ENCODE assay signal across 16 mouse cellular contexts in the genomic region with DNA sequence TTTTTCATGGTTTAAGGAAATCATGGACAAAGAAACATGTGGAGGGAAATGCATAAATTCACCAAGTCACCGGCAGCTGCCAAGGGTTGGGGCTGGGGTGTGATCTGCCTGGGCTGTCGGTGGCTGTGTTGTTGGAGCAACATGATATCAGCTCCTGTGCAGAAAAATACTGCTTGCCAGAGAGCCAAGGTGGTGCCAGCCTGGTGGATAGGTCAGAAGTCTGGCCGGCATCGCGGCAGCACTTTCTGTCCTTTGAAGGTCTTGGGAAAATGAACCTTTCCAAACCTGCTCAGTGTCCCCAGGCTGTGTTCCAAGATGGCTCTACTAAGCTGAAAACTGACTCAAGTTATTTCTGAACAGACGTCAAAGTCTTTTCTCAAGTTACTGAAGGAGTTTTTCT. TPM values are rescaled to one million over a fixed set of nuclear protein-coding genes. Genes with fewer than 3 reads are reported as not detected.
DNase-seq lines count a peak whose midpoint lies in the region; ATAC-seq lines count a peak whose summit lies in the region.
"Had no signal": no experiment of that assay in that cellular context is flagged by ENCODE, and none has a peak within 500 bp of the region (broad histone marks: within the 10 kb centered on the region; RNA-seq: fewer than 3 reads in every experiment).

No protein-coding gene starts in this region.

- intact Hi-C loops in heart, postnatal 10 days (cut with DNase I): loop anchor here (5.0 kb wide), 1 partner anchor 48 kb away; no protein-coding TSS in a partner anchor

- H3K36me3 ChIP-seq in limb, embryonic 13.5 days: peaks cover 11% of the 10 kb centered on the region
- H3K36me3 ChIP-seq in limb, embryonic 10.5 days: peaks cover 25% of the 10 kb centered on the region

- H3K4me1 ChIP-seq in limb, embryonic 13.5 days: peaks cover 9% of the 10 kb centered on the region
- H3K4me1 ChIP-seq in limb, embryonic 10.5 days: peaks cover 11% of the 10 kb centered on the region
- H3K4me1 ChIP-seq: heart, embryonic 13.5 days had no signal

- WGBS in limb, embryonic 13.5 days: 77% methylated on average over 6 of the region's 6 CpGs
- 88% methylated on average over 6 of the region's 6 CpGs for WGBS in limb, embryonic 10.5 days

- no peak for ATAC-seq in limb, embryonic 13.5 days (ENCODE audit: low FRiP score, low read depth)
- ATAC-seq: forebrain, postnatal 0 days; hindbrain, embryonic 16.5 days had no signal

- H3K9ac ChIP-seq in limb, embryonic 13.5 days: no peak overlapping the region
- H3K9ac ChIP-seq: forebrain, postnatal 0 days; heart, embryonic 13.5 days; limb, embryonic 12.5 days had no signal

- no peaks in the 10 kb centered on the region for H3K27me3 ChIP-seq in limb, embryonic 13.5 days
- H3K27me3 ChIP-seq in limb, embryonic 10.5 days (ENCODE audit: low read depth, poor library complexity, severe bottlenecking): no peaks in the 10 kb centered on the region
- H3K27me3 ChIP-seq: heart, embryonic 13.5 days; limb, embryonic 12.5 days had no signal

- no peak overlapping the region for H3K4me2 ChIP-seq in limb, embryonic 13.5 days (replicated peaks)
- H3K4me2 ChIP-seq: heart, embryonic 13.5 days; limb, embryonic 12.5 days had no signal

- DNase-seq in cerebellum, postnatal 14 days: peak; percentile 24 to 52
- DNase-seq in cerebellum, adult 11-12 months: no peak
- no peak for DNase-seq in limb, embryonic 10.5 days (ENCODE audit: low spot score)
- DNase-seq in brain, adult 2 months (ENCODE audit: low read depth, low spot score): peak; percentile 41
- DNase-seq in heart, postnatal 10 days: peak; percentile 17 to 18
- DNase-seq in ovary, postnatal 10 days (ENCODE audit: low spot score): no peak
- no peak for DNase-seq in spleen, postnatal 4 days (ENCODE audit: low spot score in 2 of 2)
- DNase-seq: B cell, adult 2 months; forebrain, postnatal 0 days; kidney, adult 18-20 months; lung, adult 18-20 months; right cerebral cortex, postnatal 14 days had no signal

- peak overlapping the region; percentile 52; the same call in 1 of the 2 replicates for H3K27ac ChIP-seq in limb, embryonic 13.5 days
- H3K27ac ChIP-seq in limb, embryonic 10.5 days: no peak overlapping the region
- H3K27ac ChIP-seq: heart, embryonic 13.5 days; limb, embryonic 12.5 days had no signal

- H3K4me3 ChIP-seq in limb, embryonic 13.5 days: no peak overlapping the region
- H3K4me3 ChIP-seq in limb, embryonic 10.5 days: no peak overlapping the region
- H3K4me3 ChIP-seq: heart, embryonic 13.5 days; limb, embryonic 12.5 days had no signal

- no peaks in the 10 kb centered on the region for H3K9me3 ChIP-seq in limb, embryonic 13.5 days
- H3K9me3 ChIP-seq in limb, embryonic 10.5 days (replicated peaks): no peaks in the 10 kb centered on the region
- H3K9me3 ChIP-seq: heart, embryonic 13.5 days; limb, embryonic 12.5 days had no signal

RNA-seq across cellular contexts. Expression of a gene that starts 44.2 kb away (rescaled TPM):
- polyA plus RNA-seq in limb, embryonic 13.5 days (2015; fragmentation: Nextera tagmentation; extraction: Ambion mirVana): 0.23 TPM in 1 of 2 replicates, not detected in the other
- polyA plus RNA-seq in limb, embryonic 10.5 days (2016; fragmentation: Nextera tagmentation; extraction: Ambion mirVana): not detected in 2 replicates
- total RNA-seq in heart, postnatal 10 days (2021): under 1 TPM in 1 of 2 experiments, not detected in 1; 0.20 TPM
- polyA plus RNA-seq: heart, embryonic 13.5 days had no signal

Comparison
In these comparisons a context has a peak if more than half of its experiments do, and no peak if none do; other contexts are left out.
1. DNase-seq: peak in cerebellum, postnatal 14 days (2 of 2), brain, adult 2 months (single experiment) and heart, postnatal 10 days (2 of 2); none in cerebellum, adult 11-12 months (single experiment), limb, embryonic 10.5 days (single experiment), ovary, postnatal 10 days (single experiment) and spleen, postnatal 4 days (0 of 2).